Mouse (Mus musculus) ES-E14 (cell line): ENCODE measurements around the gene Cpt1c.

Experiments
- MAFK ChIP-seq: IDR thresholded peaks from 2 replicates; pipeline ENCODE4 v1.6.1; 2014; ENCODE audit warnings: mild to moderate bottlenecking, low read depth, low read length, inconsistent platforms; ENCODE audit not compliant: insufficient read depth
- ZC3H11A ChIP-seq: IDR thresholded peaks from 2 replicates; pipeline ENCODE4 v1.6.1; 2012; ENCODE audit warnings: low read depth, mild to moderate bottlenecking, inconsistent platforms, low read length, borderline replicate concordance
- ZNF384 ChIP-seq: IDR thresholded peaks from 2 replicates; pipeline ENCODE4 v1.6.1; 2012; ENCODE audit warnings: low read depth, low read length, inconsistent platforms

- TF ChIP-seq ZC3H11A (no peak), MAFK (no peak), ZNF384 (no peak)
Observed at GRCm38 (mm10) chr7:44962831-44963230, 11.8 kb downstream of the Cpt1c start.
